11 mouse cellular contexts compared by ENCODE assay signal in the genomic region with DNA sequence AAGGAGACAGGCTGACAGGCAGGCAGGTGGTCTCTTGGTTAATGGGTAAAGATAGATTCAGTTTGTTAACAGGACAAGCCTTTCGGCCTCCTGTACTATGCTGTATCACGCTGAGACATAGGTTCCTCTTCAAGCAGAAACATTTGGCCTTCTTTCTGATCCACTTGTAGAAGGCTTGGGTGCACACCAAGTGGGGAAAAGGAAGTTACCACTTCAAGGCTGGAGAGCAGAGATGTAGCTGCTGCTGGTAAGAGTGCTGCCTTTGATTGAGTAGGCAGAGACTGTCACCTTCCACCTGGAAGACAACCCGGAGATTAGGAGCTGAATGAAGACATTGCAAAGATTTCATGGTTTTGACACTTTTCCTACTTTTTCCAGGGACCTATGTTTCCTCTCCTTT. TPM values are rescaled to one million over a fixed set of nuclear protein-coding genes. Genes with fewer than 3 reads are reported as not detected.
DNase-seq lines count a peak whose midpoint lies in the region; ATAC-seq and TF ChIP-seq lines count a peak whose summit lies in the region.
"Had no signal": no experiment of that assay in that cellular context is flagged by ENCODE, and none has a peak within 500 bp of the region (broad histone marks: within the 10 kb centered on the region; RNA-seq: fewer than 3 reads in every experiment).

No protein-coding gene starts in this region.

- DNase-seq in left cerebral cortex, adult 2 months (ENCODE audit: extremely low spot score in 1 of 2, low spot score in 2 of 2), result no peak
- DNase-seq in left cerebral cortex, postnatal 10 days (ENCODE audit: extremely low spot score in 1 of 2, low spot score in 2 of 2), result no peak
- no peak for DNase-seq in right cerebral cortex, adult 2 months (ENCODE audit: low spot score in 2 of 2)
- DNase-seq in layer of hippocampus, adult 11-12 months (ENCODE audit: low spot score), result no peak
- DNase-seq in layer of hippocampus, adult 9-10 months (ENCODE audit: low spot score), result no peak
- DNase-seq: cerebellum, postnatal 25 days; kidney, postnatal 10 days had no signal

- peak overlapping the region; percentile 91 for H3K27ac ChIP-seq in left cerebral cortex, adult 2 months
- peak overlapping the region; percentile 96 for H3K27ac ChIP-seq in embryonic facial prominence, embryonic 13.5 days
- H3K27ac ChIP-seq in hindbrain, embryonic 16.5 days (ENCODE audit: low read depth, low read length), result no peak overlapping the region
- H3K27ac ChIP-seq in neural tube, embryonic 14.5 days (ENCODE audit: low read depth, low read length), result no peak overlapping the region

- H3K36me3 ChIP-seq in embryonic facial prominence, embryonic 13.5 days, result peaks cover 23% of the 10 kb centered on the region
- no peaks in the 10 kb centered on the region for H3K36me3 ChIP-seq in hindbrain, embryonic 16.5 days (ENCODE audit: control insufficient read depth, insufficient read depth, low read length)
- H3K36me3 ChIP-seq in neural tube, embryonic 14.5 days (ENCODE audit: control insufficient read depth, insufficient read depth, low read length), result no peaks in the 10 kb centered on the region

- H3K4me2 ChIP-seq in embryonic facial prominence, embryonic 13.5 days, result peak overlapping the region; percentile 79
- H3K4me2 ChIP-seq in hindbrain, embryonic 16.5 days (ENCODE audit: low read length), result peak overlapping the region; percentile 90
- peak overlapping the region; percentile 89 for H3K4me2 ChIP-seq in neural tube, embryonic 14.5 days (ENCODE audit: low read depth, low read length)

- H3K9me3 ChIP-seq in embryonic facial prominence, embryonic 13.5 days, result no peaks in the 10 kb centered on the region
- no peaks in the 10 kb centered on the region for H3K9me3 ChIP-seq in hindbrain, embryonic 16.5 days (ENCODE audit: control insufficient read depth, low read length)
- H3K9me3 ChIP-seq in neural tube, embryonic 14.5 days (ENCODE audit: control insufficient read depth, low read length), result no peaks in the 10 kb centered on the region

- TF ChIP-seq CTCF in left cerebral cortex, adult 2 months (IDR thresholded peaks at IDR 0.05), result no peak

- H3K27me3 ChIP-seq in embryonic facial prominence, embryonic 13.5 days, result no peaks in the 10 kb centered on the region
- no peaks in the 10 kb centered on the region for H3K27me3 ChIP-seq in hindbrain, embryonic 16.5 days (replicated peaks; ENCODE audit: control insufficient read depth, insufficient read depth, low read length)
- no peaks in the 10 kb centered on the region for H3K27me3 ChIP-seq in neural tube, embryonic 14.5 days (ENCODE audit: control insufficient read depth, insufficient read depth, low read length)
- H3K27me3 ChIP-seq: Patski had no signal

- 62% methylated on average over 3 of the region's 3 CpGs for WGBS in embryonic facial prominence, embryonic 13.5 days
- WGBS in hindbrain, embryonic 16.5 days, result 73% methylated on average over 3 of the region's 3 CpGs
- 80% methylated on average over 3 of the region's 3 CpGs for WGBS in neural tube, embryonic 14.5 days

- H3K9ac ChIP-seq in embryonic facial prominence, embryonic 13.5 days, result peak overlapping the region; percentile 98
- H3K9ac ChIP-seq in hindbrain, embryonic 16.5 days (ENCODE audit: low read depth, low read length), result peak overlapping the region; percentile 99
- peak overlapping the region; percentile 99 for H3K9ac ChIP-seq in neural tube, embryonic 14.5 days (replicated peaks; ENCODE audit: low read depth, low read length)

- intact Hi-C loops in left cerebral cortex, adult 2 months (cut with DNase I), result loop anchor here (5.0 kb wide), 1 partner anchor 89 kb away; no protein-coding TSS in a partner anchor
- intact Hi-C loops in left cerebral cortex, postnatal 10 days (cut with DNase I), result no loop called here

- peaks cover 55% of the 10 kb centered on the region for H3K4me1 ChIP-seq in embryonic facial prominence, embryonic 13.5 days
- H3K4me1 ChIP-seq in hindbrain, embryonic 16.5 days (ENCODE audit: control insufficient read depth, insufficient read depth, low read depth, low read length), result peaks cover 26% of the 10 kb centered on the region
- peaks cover 24% of the 10 kb centered on the region for H3K4me1 ChIP-seq in neural tube, embryonic 14.5 days (ENCODE audit: control insufficient read depth, insufficient read depth, low read length)

- peak overlapping the region; percentile 91 for H3K4me3 ChIP-seq in left cerebral cortex, adult 2 months
- peak overlapping the region; percentile 93 for H3K4me3 ChIP-seq in embryonic facial prominence, embryonic 13.5 days
- H3K4me3 ChIP-seq in hindbrain, embryonic 16.5 days (ENCODE audit: low read length), result peak overlapping the region; percentile 69
- H3K4me3 ChIP-seq in neural tube, embryonic 14.5 days (ENCODE audit: low read depth, low read length), result peak overlapping the region; percentile 96

- no peak for ATAC-seq in embryonic facial prominence, embryonic 13.5 days (ENCODE audit: insufficient number of reproducible peaks, insufficient read depth, low FRiP score, low TSS enrichment, low read depth)
- no peak for ATAC-seq in hindbrain, embryonic 16.5 days
- no peak for ATAC-seq in neural tube, embryonic 14.5 days (ENCODE audit: low read depth)
- ATAC-seq: Patski had no signal

RNA-seq across cellular contexts. Expression of gene Bend5, which starts 1.3 kb away (rescaled TPM):
- 10 to 100 TPM; 17.3 to 18.7 TPM for total RNA-seq in left cerebral cortex, adult 2 months (2021)
- 10 to 100 TPM; 18.4 to 20.6 TPM for total RNA-seq in left cerebral cortex, postnatal 10 days (2021)
- 143 and 145 TPM in 2 replicates for polyA plus RNA-seq in embryonic facial prominence, embryonic 13.5 days (2015; fragmentation: Nextera tagmentation; extraction: Ambion mirVana)
- polyA plus RNA-seq in hindbrain, embryonic 16.5 days (2015; fragmentation: Nextera tagmentation; extraction: Ambion mirVana), result 44.9 and 49.8 TPM in 2 replicates
- 69.5 and 72.4 TPM in 2 replicates for polyA plus RNA-seq in neural tube, embryonic 14.5 days (2014; fragmentation: Nextera tagmentation; extraction: Ambion mirVana)

Comparison
In these comparisons a context has a peak if more than half of its experiments do, and no peak if none do; other contexts are left out.
1. H3K27ac ChIP-seq: peak in left cerebral cortex, adult 2 months (single experiment) and embryonic facial prominence, embryonic 13.5 days (single experiment); none in hindbrain, embryonic 16.5 days (single experiment) and neural tube, embryonic 14.5 days (single experiment).
2. Peak in every context shown above with its lines, with median percentiles within 50 percentile points of each other: H3K4me3 ChIP-seq, H3K4me2 ChIP-seq and H3K9ac ChIP-seq.